Mouse (Mus musculus) E14TG2a.4 (cell line): ENCODE data around the gene Sergef.

ENCODE experiments used
- CTCF ChIP-seq: conservative IDR thresholded peaks from 2 replicates; pipeline ENCODE4 v1.5.1; 2014; ENCODE audit warnings: low read length
- NANOG ChIP-seq: IDR thresholded peaks from 2 replicates; pipeline ENCODE4 v1.6.1; 2014; ENCODE audit warnings: borderline replicate concordance, low read length, mixed read lengths

DNA sequence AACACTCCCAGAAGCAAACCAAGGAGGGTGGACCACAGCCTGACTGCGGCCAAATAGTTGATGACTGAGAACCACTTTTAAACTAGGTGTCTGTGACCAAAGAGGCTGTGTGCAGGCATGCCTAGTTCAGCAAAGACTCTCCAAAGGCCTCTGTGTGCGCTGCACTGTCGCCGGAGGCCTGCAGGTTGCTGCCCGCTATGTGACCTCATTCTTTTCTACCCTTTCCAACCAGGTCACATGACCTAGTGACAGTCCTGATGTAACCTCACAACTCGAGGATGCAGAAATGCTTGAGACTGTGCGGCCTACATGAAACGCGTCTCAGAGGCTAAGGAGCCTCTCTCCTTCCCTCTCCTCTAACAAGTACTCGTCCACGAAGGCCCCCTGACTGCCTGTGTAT is 106.1 kb downstream of the Sergef start:
- TF ChIP-seq CTCF (no peak), NANOG (no peak)
